Mouse (Mus musculus): Measurements from ENCODE around the gene Frmd4b. TPM values are rescaled to one million over a fixed set of nuclear protein-coding genes. Genes with fewer than 3 reads are reported as not detected.

Gene Frmd4b
- total and polyA plus RNA-seq, 3 experiments: 0.13 to 0.70 (median 0.13) TPM

DNA sequence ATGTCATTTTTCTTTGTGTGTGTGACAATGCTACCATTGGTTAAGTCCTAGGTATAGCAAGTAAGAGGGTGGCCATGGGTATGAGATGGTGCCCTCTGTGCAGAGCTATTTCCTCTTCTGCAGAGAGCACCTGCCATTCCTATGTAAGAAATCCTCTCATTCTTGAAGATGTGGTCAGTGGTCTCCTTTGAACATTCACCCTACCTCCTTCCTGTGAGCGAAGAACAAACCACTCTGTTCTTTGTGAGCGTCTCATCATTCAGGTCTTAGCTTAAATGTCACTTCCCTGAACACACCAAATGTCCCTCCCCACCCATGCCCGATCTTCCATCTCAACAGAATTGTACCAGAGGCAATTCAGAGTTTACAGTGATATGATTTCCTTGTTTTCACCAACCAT lies 299.4 kb downstream of the Frmd4b start:
- H3K36me3 ChIP-seq (replicated peaks in 1 of 2; ENCODE audit: control insufficient read depth in 1 of 2, insufficient read depth in 1 of 2, low read length in 1 of 2): no peaks in the 10 kb centered on the region
- in situ Hi-C loops (cut with MboI; ENCODE audit: low pct_ligation_motif_present, low pct_unique_long_range_greater_than_20kb, low sequenced_read_pairs): no loop called here
- no peak for DNase-seq (ENCODE audit: extremely low read depth)

DNA sequence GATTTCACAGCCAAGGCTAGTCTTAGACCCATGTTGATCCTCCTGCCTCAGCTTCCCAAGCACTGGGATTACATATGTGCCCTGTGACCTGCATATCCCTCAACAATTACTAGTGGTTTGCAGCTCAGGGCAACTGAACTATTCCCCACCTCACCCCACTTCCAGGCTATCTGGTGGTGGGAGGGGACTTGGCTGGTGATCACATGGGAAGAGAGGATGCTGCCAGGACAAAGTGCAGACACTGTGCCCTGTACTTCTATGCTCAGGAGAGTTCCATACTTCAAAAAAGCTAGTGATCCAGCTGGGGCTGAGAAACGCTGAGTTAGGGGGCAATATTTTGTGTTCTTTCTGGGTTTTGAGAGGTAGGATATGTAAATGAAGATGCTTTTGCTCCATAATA lies 300.6 kb downstream of the Frmd4b start:
- no peaks in the 10 kb centered on the region for H3K36me3 ChIP-seq (replicated peaks in 1 of 2; ENCODE audit: control insufficient read depth in 1 of 2, insufficient read depth in 1 of 2, low read length in 1 of 2)
- no peaks in the 10 kb centered on the region for H3K79me2 ChIP-seq (replicated peaks; ENCODE audit: control insufficient read depth, extremely low read depth, insufficient read depth, poor library complexity, severe bottlenecking)
- H3K4me1 ChIP-seq (ENCODE audit: control insufficient read depth in 1 of 2, insufficient read depth in 2 of 2): no peaks in the 10 kb centered on the region
- no peaks in the 10 kb centered on the region for H3K27me3 ChIP-seq (replicated peaks)
- TF ChIP-seq POLR2A (IDR thresholded peaks at IDR 0.05; ENCODE audit: low read depth, low read length) (no peak), MAX (IDR thresholded peaks at IDR 0.05; ENCODE audit: low read length) (no peak), ZKSCAN1 (IDR thresholded peaks at IDR 0.05; ENCODE audit: borderline replicate concordance, low read depth, low read length) (no peak), ELF1 (IDR thresholded peaks at IDR 0.05; ENCODE audit: low read depth, low read length) (no peak), KAT2A (IDR thresholded peaks at IDR 0.05; ENCODE audit: insufficient replicate concordance, low read length) (no peak), ZC3H11A (IDR thresholded peaks at IDR 0.05; ENCODE audit: low read depth, low read length) (no peak), TBP (conservative IDR thresholded peaks at IDR 0.05; ENCODE audit: low read depth, low read length) (no peak), UBTF (IDR thresholded peaks at IDR 0.05; ENCODE audit: low read depth, low read length) (no peak), NELFE (IDR thresholded peaks at IDR 0.05; ENCODE audit: low read depth, low read length) (no peak), RAD21 (IDR thresholded peaks at IDR 0.05; ENCODE audit: low read depth, low read length) (no peak), MYC (IDR thresholded peaks at IDR 0.05; ENCODE audit: low read depth, low read length) (no peak), USF2 (conservative IDR thresholded peaks at IDR 0.05; ENCODE audit: low read depth, low read length) (no peak)
- H3K27ac ChIP-seq (ENCODE audit: insufficient read depth, low read depth): no peak overlapping the region
- no peaks in the 10 kb centered on the region for H3K9me3 ChIP-seq (replicated peaks; ENCODE audit: low read length)
- dilution Hi-C loops (cut with MboI; ENCODE audit: extremely low pct_ligation_motif_present, extremely low pct_unique_long_range_greater_than_20kb, low sequenced_read_pairs) (no loop called here), in situ Hi-C loops (cut with MboI; ENCODE audit: low pct_ligation_motif_present, low pct_unique_long_range_greater_than_20kb, low sequenced_read_pairs) (no loop called here)
- H3K4me2 ChIP-seq (ENCODE audit: insufficient read depth, low read depth, poor library complexity, severe bottlenecking): no peak overlapping the region
- H3K4me3 ChIP-seq (replicated peaks in 1 of 3; ENCODE audit: low read depth in 2 of 3, low read length in 2 of 3, poor library complexity in 1 of 3): no peak overlapping the region
- no peak for DNase-seq (ENCODE audit: extremely low read depth)
- H3K9ac ChIP-seq (ENCODE audit: insufficient read depth, low read depth): no peak overlapping the region

More for the DNA sequence above, 299.4 kb downstream of the Frmd4b start:
- TF ChIP-seq USF2 (conservative IDR thresholded peaks at IDR 0.05; ENCODE audit: low read depth, low read length): no peak
- TF ChIP-seq MYC (IDR thresholded peaks at IDR 0.05; ENCODE audit: low read depth, low read length): no peak
- no peak for TF ChIP-seq HCFC1 (IDR thresholded peaks at IDR 0.05; ENCODE audit: low read depth, low read length)
- TF ChIP-seq ZMIZ1 (IDR thresholded peaks at IDR 0.05; ENCODE audit: low read depth, low read length): no peak
- no peak for TF ChIP-seq NRF1 (IDR thresholded peaks at IDR 0.05; ENCODE audit: low read depth, low read length)
- TF ChIP-seq CHD1 (IDR thresholded peaks at IDR 0.05; ENCODE audit: low read depth, low read length): no peak
- TF ChIP-seq NELFE (IDR thresholded peaks at IDR 0.05; ENCODE audit: low read depth, low read length): no peak
- no peak for TF ChIP-seq TCF12 (IDR thresholded peaks at IDR 0.05; ENCODE audit: low read depth, low read length)
- H3K79me2 ChIP-seq (replicated peaks; ENCODE audit: control insufficient read depth, extremely low read depth, insufficient read depth, poor library complexity, severe bottlenecking): no peaks in the 10 kb centered on the region
- no peak overlapping the region for H3K27ac ChIP-seq (ENCODE audit: insufficient read depth, low read depth)
- no peaks in the 10 kb centered on the region for H3K4me1 ChIP-seq (ENCODE audit: control insufficient read depth in 1 of 2, insufficient read depth in 2 of 2)
- H3K4me3 ChIP-seq (replicated peaks in 1 of 3; ENCODE audit: low read depth in 2 of 3, low read length in 2 of 3, poor library complexity in 1 of 3): no peak overlapping the region
- H3K9me3 ChIP-seq (replicated peaks; ENCODE audit: low read length): no peaks in the 10 kb centered on the region
- dilution Hi-C loops (cut with MboI; ENCODE audit: extremely low pct_ligation_motif_present, extremely low pct_unique_long_range_greater_than_20kb, low sequenced_read_pairs): no loop called here
- no peak overlapping the region for H3K4me2 ChIP-seq (ENCODE audit: insufficient read depth, low read depth, poor library complexity, severe bottlenecking)
- H3K9ac ChIP-seq (ENCODE audit: insufficient read depth, low read depth): no peak overlapping the region
- no peaks in the 10 kb centered on the region for H3K27me3 ChIP-seq (replicated peaks)

All from CH12.LX (cell line).